Mouse (Mus musculus): ENCODE results near the gene Arl15. TPM values are rescaled to one million over a fixed set of nuclear protein-coding genes. Genes with fewer than 3 reads are reported as not detected.
A peak's percentile ranks its signal among the peaks of the same experiment; 100 is the strongest.

Gene Arl15
- polyA plus RNA-seq, 2 experiments from 2014 or later, result 14.7 to 17.8 TPM

DNA sequence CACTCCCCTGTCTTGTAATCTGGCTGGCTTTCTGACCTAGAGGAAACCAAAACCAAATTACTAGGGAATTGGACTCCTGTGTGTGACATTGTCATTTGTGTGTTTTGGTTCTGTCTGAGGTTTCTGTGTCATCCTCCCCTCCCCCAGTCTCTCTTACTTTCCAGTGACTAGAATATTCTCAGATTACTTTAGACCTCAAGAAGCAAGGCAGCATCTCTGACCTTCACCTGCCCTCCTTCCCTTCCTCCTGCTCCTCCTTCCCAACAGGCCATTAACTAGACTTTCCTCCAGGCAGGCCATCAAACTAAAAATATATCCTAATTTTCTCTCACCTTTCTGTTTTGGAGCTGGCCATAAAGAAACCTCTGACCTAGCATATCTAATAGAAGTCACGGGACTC lies 50.9 kb downstream of the Arl15 start:
- ATAC-seq, result no peak

DNA sequence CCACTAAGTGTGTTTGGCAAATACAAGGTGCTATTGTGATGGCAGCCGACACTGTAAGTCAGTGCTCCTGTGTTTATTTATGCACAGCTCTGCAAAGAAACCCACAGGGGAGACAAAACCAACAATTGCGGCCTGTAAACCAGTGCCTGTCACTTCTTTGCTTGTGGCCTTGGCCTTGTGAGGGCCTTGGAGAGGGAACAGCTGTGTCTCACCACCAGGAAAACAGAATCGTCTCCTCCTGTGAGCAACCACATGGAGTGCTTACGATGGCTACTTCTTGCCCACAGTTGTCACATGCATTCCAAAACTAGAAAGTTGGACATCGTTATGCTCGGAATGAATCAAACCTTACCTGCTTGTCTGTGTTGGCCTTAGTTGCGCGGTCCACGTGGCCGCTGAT lies 52.1 kb downstream of the Arl15 start:
- ATAC-seq, result no peak

DNA sequence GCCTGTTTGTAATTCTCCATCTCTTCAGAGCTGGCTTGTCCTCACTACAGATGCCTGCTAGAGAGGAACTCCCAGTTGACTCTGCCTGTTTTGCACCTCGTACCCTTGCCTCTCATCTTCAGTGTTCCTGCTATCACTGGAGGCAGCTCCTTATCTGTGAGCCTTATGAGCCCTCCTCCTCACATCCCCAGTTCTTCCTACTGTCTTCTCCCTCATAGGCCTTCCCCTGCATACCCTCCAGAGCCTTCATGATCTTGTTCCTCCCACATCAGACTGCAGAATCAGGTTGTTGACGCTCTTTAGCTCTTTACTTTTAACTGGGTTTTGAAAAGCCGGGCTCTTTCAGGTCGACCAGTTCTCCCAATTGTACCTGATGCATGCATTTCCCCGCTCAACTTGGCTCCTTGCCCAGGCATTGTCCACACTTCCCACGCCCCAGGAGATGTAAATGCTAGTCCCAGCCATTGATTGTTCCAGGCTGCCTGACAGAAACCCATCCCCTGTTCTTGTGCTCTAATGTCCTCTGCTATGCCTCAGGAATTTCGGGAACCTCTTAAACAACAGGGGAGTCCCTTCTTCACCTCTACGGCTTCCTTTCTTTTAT lies 56.2 kb downstream of the Arl15 start:
- ATAC-seq, result no peak

- no peak for ATAC-seq
Measured at GRCm38 (mm10) chr13:113851602-113852375, 57.5 kb downstream of the Arl15 start.

DNA sequence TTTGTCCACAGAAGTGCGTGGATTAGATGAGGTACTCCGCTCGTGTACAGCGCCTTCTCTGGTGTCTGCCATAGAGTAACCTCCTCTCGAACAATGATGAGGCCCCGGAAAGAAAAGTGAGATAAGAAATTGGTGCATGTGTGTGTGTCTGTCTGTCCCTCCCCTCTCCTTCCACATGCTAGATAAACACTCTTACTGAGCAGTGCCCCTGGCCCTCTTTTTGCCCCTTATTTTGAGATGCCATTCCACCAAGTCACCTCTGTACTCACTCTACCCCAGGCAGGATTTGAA lies 58.0 kb downstream of the Arl15 start:
- no peak for ATAC-seq

- no peak for ATAC-seq
Measured at GRCm38 (mm10) chr13:113854146-113854545, 59.8 kb downstream of the Arl15 start.

GRCm38 (mm10) chr13:113854551-113855312 lies 60.4 kb downstream of the Arl15 start:
- ATAC-seq, result peak; percentile 41

DNA sequence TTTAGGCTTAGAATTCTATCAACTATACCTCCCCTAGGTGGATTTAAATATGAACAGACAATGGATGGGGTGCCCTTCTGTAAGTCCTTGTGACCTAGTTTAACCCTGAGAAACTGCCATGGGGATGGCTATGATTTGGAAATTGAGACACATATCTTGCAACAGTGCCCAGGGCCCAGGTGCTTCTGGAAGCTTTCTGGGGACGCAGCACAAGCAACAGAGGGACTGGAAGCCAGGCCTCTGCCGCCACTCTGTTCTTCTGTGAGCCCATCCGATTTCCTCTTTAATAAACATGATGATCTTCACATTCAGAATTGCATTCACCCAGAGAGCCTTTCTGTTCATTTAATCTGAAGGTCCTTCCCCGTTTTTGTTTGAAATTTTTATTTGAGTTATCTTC lies 62.6 kb downstream of the Arl15 start:
- no peak for ATAC-seq

DNA sequence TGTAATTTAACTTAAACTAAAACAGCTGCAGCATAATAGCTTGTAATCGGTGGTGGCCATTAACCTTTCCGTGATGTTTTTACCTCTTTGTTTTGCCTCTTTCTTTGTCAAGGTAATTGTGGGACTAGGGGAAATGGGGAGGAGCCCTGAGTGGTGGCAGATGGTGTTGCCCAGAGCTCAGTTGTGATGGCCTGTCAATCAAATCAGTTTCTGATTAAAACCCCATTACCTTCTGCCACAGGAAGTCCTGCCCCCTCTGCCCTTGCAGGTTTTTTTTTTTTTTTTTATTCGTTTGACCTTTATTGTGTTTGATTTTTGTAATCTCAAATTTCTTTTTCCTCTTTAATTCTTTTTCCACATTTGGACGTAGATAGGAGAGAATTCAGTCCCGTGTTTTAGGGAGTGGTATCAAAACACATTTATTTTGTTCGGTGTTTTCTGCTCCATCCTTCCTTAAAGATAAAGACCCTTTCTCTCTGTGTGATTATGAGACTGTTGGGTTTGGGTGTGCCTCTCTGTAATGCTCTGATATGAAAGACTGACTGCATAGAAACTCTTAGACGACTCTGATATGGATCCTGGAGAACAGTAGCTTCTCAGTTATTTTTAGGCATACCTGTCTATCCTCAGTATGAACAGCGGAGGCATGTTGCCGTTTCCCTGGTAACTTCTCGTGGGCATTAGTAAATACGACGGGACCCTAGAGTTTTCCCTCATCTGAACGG lies 64.5 kb downstream of the Arl15 start:
- no peak for ATAC-seq

DNA sequence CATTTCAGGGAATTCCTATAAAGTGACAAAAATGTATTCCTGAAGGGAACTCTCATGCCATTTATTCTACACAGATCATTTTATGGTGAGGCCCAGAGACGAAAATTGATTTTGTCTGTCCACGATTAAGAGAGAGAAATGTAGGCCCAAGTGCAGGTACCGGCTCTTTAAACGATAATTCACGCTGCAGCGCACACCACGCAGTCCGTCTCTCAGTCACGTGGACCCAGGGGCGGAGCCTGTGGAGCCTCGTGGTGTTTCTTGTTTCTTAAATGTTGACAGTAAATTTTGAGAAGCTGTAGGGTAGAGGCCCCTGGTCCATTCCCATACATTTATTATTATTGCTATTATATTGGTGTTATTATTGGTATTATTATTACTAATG lies 65.1 kb downstream of the Arl15 start:
- ATAC-seq, result no peak

- no peak for ATAC-seq
Measured at GRCm38 (mm10) chr13:113860816-113861215, 66.5 kb downstream of the Arl15 start.

DNA sequence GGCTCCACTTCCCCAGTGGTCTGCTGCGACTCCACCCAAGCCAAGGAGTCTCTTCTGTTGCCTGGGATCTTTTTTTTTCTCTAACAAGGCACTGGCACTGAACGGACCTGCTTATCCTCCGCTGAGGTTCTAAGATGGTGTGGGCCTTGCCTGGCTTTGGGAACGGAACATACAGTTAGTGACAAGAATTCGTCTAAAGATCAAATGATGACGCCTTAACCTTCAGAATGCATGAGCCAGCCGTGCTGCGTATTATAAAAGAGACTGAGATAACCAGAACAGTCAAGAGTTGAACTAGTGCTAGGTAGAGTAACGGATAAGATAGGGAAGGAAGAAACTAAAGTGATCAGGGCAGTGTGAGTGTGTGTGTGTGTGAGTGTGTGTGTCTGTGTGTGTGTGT lies 66.9 kb downstream of the Arl15 start:
- no peak for ATAC-seq

DNA sequence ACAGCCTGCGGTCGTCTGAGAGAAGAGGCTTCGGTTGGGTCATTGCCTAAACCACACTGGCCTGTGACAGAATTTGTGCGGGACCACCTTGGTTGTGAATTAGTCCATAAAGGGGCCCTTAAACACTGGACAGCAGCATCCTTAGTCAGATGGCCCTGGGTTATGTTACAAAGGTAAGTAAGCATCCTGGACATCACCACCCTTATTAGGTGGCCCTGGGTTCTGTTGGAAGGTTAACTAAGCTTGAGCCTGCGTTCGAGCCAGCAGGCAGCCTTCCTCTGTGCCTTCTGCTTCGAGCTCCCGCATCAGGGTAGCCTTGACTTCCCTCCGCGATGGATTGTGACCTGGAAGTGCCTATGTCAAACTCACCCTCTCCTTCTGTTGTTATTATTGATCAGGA lies 68.6 kb downstream of the Arl15 start:
- ATAC-seq, result no peak

- no peak for ATAC-seq
Measured at GRCm38 (mm10) chr13:113863688-113864087, 69.4 kb downstream of the Arl15 start.

DNA sequence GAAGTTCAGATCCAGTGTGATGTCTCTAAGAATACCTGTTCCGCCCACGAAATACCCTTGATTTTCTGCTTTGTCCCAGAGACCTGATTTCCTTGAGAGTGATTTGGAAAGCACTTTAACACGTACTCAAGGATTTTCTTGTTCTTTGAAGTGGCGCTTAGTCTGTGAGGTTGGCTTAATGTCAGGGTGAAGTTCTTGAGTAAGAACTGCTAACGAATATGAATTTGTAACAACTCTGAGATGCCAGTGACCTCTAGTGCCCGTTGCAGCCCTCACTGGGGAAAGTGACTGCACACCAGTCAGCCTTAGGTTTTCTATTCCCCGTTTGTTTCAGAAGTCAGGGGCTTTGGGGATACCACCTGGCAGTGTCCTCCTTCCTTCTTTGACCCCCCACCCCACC lies 70.0 kb downstream of the Arl15 start:
- ATAC-seq, result no peak

GRCm38 (mm10) chr13:113864893-113865292 lies 70.6 kb downstream of the Arl15 start:
- ATAC-seq, result no peak

GRCm38 (mm10) chr13:113865378-113865777 lies 71.1 kb downstream of the Arl15 start:
- ATAC-seq, result no peak

GRCm38 (mm10) chr13:113865806-113866205 lies 71.5 kb downstream of the Arl15 start:
- peak; percentile 33 for ATAC-seq

DNA sequence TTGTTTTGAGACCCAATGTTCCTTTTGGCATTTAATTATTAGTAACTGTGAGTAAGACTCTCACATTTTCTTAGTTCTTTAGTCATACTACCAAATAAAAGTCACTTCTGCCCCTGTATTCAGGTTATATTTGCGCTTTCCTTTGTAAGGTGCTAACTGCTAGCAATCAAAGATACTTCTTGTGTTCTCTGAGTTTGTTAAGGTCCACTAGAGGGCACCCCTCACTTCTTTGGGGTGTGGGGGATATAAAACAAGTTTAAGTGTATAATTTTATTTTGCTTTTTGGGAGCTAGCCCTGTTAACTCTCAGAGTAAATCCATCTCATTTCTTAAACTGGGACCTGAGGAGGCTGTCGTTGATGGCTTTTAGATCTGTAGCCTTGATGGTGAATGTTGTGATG lies 73.4 kb downstream of the Arl15 start:
- no peak for ATAC-seq

- ATAC-seq, result peak; percentile 71
Measured at GRCm38 (mm10) chr13:113869212-113870205, 75.2 kb downstream of the Arl15 start.

DNA sequence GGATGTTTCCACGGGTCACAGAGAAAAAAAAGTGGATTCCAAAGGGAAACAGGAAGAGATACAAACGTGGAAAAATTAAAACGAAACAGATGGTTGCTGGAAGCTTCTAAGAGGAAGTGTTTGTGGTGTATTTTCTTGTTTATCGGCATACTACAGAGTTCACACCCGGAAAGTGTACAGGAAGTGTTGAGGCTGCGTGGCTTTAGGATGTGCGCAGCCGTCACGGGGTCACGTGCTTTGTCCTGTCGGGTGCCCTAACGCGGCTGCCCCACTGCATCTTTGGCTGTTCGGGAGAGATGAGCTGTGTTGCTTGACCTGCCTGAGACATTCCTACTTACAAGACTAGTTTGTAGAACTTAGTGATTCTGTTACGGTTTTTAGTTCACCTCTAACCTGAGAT lies 76.1 kb downstream of the Arl15 start:
- peak; percentile 90 for ATAC-seq

DNA sequence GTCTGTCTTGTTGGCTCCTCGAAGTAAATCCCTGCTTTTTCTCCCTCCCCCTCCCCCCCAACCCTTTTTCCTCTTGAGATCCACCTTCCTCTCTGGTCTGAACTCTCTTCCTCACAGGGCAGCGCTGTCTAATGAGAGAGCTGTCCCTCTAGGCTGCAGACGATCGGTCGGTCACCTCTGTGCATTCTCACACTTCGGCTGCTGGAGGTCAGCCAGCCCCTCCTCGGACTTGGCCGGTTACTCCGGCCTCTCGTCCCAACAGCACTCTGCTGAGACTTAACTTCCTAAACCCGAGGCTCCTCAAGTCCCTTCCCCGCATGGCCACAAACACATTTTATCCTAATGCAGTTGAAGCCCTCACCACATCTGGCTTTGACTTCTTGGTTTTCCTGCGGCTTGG lies 77.5 kb downstream of the Arl15 start:
- no peak for ATAC-seq

Measured in CD4-positive, CD25-positive, alpha-beta regulatory T cell, adult 4 months (primary cell).